Mouse (Mus musculus) layer of hippocampus, adult 8-10 months (tissue): ENCODE data around the gene Pmfbp1. TPM values are rescaled to one million over a fixed set of nuclear protein-coding genes. Genes with fewer than 3 reads are reported as not detected.

Source experiments
- DNase-seq, 2 experiments: peaks; one replicate each; pipeline ENCODE4 v3.0.0; 2022; ENCODE audit warnings: low spot score in 2 of 2
- total RNA-seq, 4 experiments: library from RNA; stranded (reverse); gene quantifications; 2 replicates each; pipeline ENCODE4 v1.2.4; 2022

The Pmfbp1 gene
- total RNA-seq, 4 experiments from 2014 or later = 0.20 to 0.45 TPM; not detected in 2

DNA sequence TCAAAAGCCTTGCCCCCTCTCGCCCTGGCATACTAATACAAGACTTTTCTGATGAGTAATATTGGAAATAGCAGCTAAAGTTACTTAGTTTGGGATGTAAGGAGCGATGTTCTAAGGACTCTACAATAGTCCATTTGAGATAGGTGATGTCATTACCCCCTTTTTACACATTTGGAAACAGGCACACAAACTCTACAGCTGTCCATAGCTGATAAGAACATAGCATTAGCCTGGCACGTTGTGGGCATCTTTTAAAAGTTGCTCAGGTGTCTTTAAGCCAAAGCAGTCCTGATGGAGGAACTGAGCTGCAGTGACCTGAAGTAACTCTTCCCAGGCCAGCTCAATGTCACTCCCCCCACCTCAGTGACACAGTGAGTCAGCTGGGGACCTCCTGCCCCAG, 97.5 kb downstream of the Pmfbp1 start:
- DNase-seq = no peak

DNA sequence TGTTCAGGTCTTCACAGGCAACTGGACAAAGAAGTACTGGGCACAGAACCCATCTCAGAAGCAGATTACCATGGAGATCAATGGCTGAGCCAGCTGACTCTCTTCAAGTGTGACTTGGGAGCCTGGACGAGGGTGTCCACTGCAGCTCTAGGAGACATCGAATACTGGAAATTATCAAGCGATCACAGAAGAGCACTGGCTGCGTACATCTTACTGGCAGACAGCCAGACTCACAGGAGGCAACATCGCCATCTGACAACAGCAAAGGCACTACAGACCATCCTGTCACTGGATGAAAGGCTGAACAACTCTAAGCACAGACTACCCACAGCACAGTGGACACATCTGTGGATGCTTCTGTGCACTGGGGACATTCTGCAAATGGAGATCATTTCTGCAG, 98.3 kb downstream of the Pmfbp1 start:
- DNase-seq = no peak

Other genes with a start within 250 kb of the Pmfbp1 start
- 10 to 100 TPM; 23.5 to 26.8 (median 26.1) TPM for gene Dhx38, start 71.8 kb downstream of the Pmfbp1 start, total RNA-seq
- 10 to 100 TPM; 14.8 to 21.0 (median 15.3) TPM for gene Txnl4b, start 71.9 kb downstream of the Pmfbp1 start, total RNA-seq
- under 1 TPM in 3 of 4 experiments, not detected in 1; 0.38 to 0.57 (median 0.41) TPM for gene Hp, start 85.1 kb downstream of the Pmfbp1 start, total RNA-seq
- 10 to 100 TPM; 24.0 to 31.5 (median 26.5) TPM for gene Dhodh, start 114.6 kb downstream of the Pmfbp1 start, total RNA-seq
- 1 to 10 TPM; 1.3 to 4.1 (median 3.6) TPM for gene Pkd1l3, start 120.5 kb downstream of the Pmfbp1 start, total RNA-seq
- gene Ist1, start 199.2 kb downstream of the Pmfbp1 start, total RNA-seq = 10 to 100 TPM; 81.9 to 94.4 (median 90.2) TPM
- gene Zfp821, start 211.5 kb downstream of the Pmfbp1 start, total RNA-seq = 10 to 100 TPM; 38.5 to 44.4 (median 41.6) TPM
- 10 to 100 TPM; 36.2 to 41.0 (median 39.6) TPM for gene Atxn1l, start 243.7 kb downstream of the Pmfbp1 start, total RNA-seq